Mouse (Mus musculus) heart, embryonic 16.5 days (tissue): Measurements from ENCODE around the gene Ncoa1. TPM values are rescaled to one million over a fixed set of nuclear protein-coding genes. Genes with fewer than 3 reads are reported as not detected.
"Not testable (repeated sequence)": the region's sequence is repeated elsewhere in the genome, so short reads cannot be mapped to it uniquely, and the experiment has no call there.

Source experiments
- ATAC-seq: fragments of 200-750 bp; cut with Nextera tagmentation; replicated peaks from 2 replicates; pipeline ENCODE4 v1.8.0; 2017; ENCODE audit warnings: moderate number of reproducible peaks; ENCODE audit not compliant: insufficient read depth, low FRiP score; ENCODE audit errors: extremely low read depth
- H3K27ac ChIP-seq: fragments of 300-500 bp; sonication (generic); 2 replicates; pipeline ENCODE4 v1.5.1; 2014; ENCODE audit warnings: mild to moderate bottlenecking, low read length, control low read depth, moderate library complexity
- H3K27me3 ChIP-seq: fragments of 300-500 bp; sonication (generic); 2 replicates; pipeline ENCODE4 v1.6.1; 2014; ENCODE audit warnings: low read length, mixed read lengths; ENCODE audit not compliant: control insufficient read depth, insufficient read depth
- H3K36me3 ChIP-seq: fragments of 300-500 bp; sonication (generic); 2 replicates; pipeline ENCODE4 v1.6.1; 2014; ENCODE audit not compliant: control insufficient read depth, insufficient read depth
- H3K4me1 ChIP-seq: fragments of 300-500 bp; sonication (generic); 2 replicates; pipeline ENCODE4 v1.6.1; 2014; ENCODE audit warnings: low read length, mixed read lengths; ENCODE audit not compliant: control insufficient read depth, insufficient read depth
- H3K4me2 ChIP-seq: fragments of 300-500 bp; sonication (generic); 2 replicates; pipeline ENCODE4 v1.6.1; 2014; ENCODE audit warnings: low read depth, mild to moderate bottlenecking, control low read depth, low read length
- H3K4me3 ChIP-seq: fragments of 300-500 bp; sonication (generic); 2 replicates; pipeline ENCODE4 v1.5.1; 2014; ENCODE audit warnings: mild to moderate bottlenecking, control low read depth, low read length
- H3K9ac ChIP-seq: fragments of 300-500 bp; sonication (generic); 2 replicates; pipeline ENCODE4 v1.6.1; 2014; ENCODE audit warnings: low read length, control low read depth
- H3K9me3 ChIP-seq: fragments of 300-500 bp; sonication (generic); replicated peaks from 2 replicates; pipeline ENCODE4 v1.6.1; 2016; ENCODE audit warnings: low read length; ENCODE audit not compliant: control insufficient read depth
- WGBS: fragments of 180-500 bp; shearing (Covaris S2); extraction: QIAGEN DNeasy Blood & Tissue Kit; methylation state at CpG from one replicate; pipeline ENCODE4 v1.1.7; 2014; 5-methylcytosine and 5-hydroxymethylcytosine counted together
- polyA plus RNA-seq: library from polyadenylated mRNA; unstranded; fragments of >200 nt; fragmentation: Nextera tagmentation; extraction: Ambion mirVana; gene quantifications from 2 replicates; pipeline ENCODE4 v1.2.1, GENCODE M21; 2015

The Ncoa1 gene
- polyA plus RNA-seq, 1 experiment from 2014 or later: 6.0 TPM

DNA sequence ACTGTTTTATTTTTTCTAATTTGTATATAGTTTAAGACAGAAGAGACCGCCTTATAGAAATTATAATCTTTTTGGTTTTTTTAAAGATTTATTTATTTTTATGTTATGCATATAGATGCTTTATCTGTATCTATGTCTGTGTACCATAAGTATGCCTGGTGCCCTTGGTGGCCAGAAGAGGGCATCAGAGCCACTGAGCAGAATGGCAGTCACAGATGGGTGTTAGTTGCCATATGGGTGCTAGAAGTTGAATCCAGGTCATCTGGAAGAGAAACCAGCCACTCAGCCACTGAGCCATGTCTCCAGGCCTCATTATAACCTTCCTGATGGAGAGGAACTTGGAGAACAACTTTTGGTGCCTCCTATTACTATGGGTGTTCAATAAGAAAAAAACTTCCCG is 16.0 kb downstream of the Ncoa1 start:
- H3K36me3 ChIP-seq: no peaks in the 10 kb centered on the region
- 94% methylated on average over 2 of the region's 2 CpGs for WGBS
- no peak overlapping the region for H3K4me2 ChIP-seq
- no peak overlapping the region for H3K9ac ChIP-seq
- ATAC-seq: no peak
- no peaks in the 10 kb centered on the region for H3K9me3 ChIP-seq
- H3K4me3 ChIP-seq: no peak overlapping the region
- H3K27ac ChIP-seq: no peak overlapping the region
- H3K4me1 ChIP-seq: peaks cover 9% of the 10 kb centered on the region
- no peaks in the 10 kb centered on the region for H3K27me3 ChIP-seq

DNA sequence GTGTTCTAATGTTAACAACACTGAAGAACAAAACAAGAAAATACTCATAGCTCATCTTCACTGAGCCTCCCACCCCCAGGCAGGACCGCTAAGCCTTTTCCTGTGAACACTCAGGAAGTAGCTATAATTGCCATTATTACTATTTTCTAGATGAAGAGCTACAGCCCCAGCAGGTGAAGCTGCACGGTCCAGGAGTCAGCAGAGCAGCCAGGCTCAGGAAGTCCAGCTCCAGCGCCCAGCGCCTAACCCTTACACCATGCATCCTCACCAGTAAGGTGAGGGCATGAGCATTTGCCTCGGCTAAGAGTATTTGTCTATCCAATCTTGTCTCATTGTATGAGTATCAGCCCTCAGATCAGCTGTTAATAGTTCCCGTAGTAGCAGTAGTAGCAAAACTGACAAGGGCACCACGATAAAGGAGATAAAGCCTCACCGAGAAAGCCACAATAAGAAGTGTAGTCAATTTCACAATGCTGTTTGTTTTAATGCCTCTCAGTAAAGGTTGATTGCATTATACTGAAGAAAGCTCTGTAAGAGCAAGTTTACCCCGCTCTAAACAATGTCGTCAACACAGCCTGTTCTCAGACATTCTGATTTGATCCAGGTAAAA is 21.9 kb downstream of the Ncoa1 start:
- Histone ChIP-seq H3K4me3 (no peak overlapping the region), H3K36me3 (no peaks in the 10 kb centered on the region), H3K27ac (no peak overlapping the region), H3K4me1 (peaks cover 17% of the 10 kb centered on the region), H3K9ac (no peak overlapping the region), H3K4me2 (no peak overlapping the region), H3K27me3 (no peaks in the 10 kb centered on the region), H3K9me3 (no peaks in the 10 kb centered on the region)
- WGBS: 74% methylated on average over 10 of the region's 10 CpGs
- no peak; the same call in 1 of the 2 replicates for ATAC-seq

DNA sequence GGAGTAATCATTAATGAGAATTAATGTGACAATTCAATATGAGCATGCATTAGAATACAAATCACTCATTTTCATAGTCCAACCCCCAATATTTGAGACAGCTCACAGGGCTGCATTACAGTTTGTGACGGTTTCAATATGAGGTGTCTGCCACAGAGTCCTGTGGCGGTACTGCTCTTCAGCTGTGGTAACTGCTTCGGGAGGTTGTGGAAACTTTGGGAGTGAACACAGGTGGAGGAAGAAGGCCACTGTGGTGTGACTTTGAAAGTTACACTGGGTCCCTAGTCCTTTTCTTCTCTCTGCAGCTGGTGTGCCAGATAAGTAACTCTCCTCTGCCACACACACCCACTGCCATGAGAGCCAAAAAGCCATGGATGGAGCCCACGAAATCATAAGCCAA is 22.7 kb downstream of the Ncoa1 start:
- 82% methylated on average over 4 of the region's 4 CpGs for WGBS

DNA sequence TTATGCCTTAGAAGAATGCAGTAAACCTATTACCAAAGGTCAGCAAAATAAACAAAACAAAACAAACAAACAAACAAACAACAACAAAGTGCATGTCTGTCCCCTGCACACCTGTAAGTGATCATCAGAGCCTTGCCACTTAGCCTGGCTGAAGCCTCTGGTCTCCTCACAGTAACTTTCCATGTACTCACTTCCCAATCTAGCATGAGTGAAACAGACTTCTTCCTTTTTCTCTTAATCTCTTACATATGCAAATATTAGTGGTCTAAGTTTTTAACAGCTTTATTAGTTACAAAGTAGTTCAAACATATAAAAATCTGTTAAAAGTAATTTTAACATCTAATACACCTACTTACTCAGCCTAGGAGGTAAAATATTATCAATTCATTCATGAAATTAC is 24.7 kb downstream of the Ncoa1 start:
- Histone ChIP-seq H3K27ac (no peak overlapping the region), H3K9ac (no peak overlapping the region), H3K4me2 (no peak overlapping the region), H3K27me3 (no peaks in the 10 kb centered on the region), H3K9me3 (no peaks in the 10 kb centered on the region), H3K4me3 (no peak overlapping the region), H3K4me1 (peaks cover 11% of the 10 kb centered on the region), H3K36me3 (no peaks in the 10 kb centered on the region)
- no peak for ATAC-seq

More for the DNA sequence above, 22.7 kb downstream of the Ncoa1 start:
- H3K9me3 ChIP-seq: no peaks in the 10 kb centered on the region
- H3K27ac ChIP-seq: no peak overlapping the region
- no peaks in the 10 kb centered on the region for H3K27me3 ChIP-seq
- peaks cover 17% of the 10 kb centered on the region for H3K4me1 ChIP-seq
- H3K9ac ChIP-seq: no peak overlapping the region
- H3K4me2 ChIP-seq: no peak overlapping the region
- ATAC-seq: no peak; the same call in 1 of the 2 replicates
- no peak overlapping the region for H3K4me3 ChIP-seq
- no peaks in the 10 kb centered on the region for H3K36me3 ChIP-seq

DNA sequence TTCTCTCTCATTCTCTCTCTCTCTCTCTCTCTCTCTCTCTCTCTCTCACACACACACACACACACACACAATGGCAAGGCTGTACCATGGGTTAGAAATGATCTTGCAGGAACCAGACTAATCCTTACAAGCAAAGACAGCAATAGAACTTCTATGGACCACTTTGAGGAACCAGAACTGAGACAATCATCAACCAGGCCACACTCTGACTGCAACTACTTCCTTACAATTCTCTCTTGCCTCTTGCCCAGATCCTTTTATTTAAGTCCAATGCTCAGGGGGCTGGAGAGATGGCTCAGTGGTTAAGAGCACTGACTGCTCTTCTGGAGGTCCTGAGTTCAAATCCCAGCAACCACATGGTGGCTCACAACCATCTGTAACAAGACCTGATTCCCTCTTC is 26.5 kb downstream of the Ncoa1 start:
- not testable (repeated sequence) for H3K4me3 ChIP-seq, H3K27me3 ChIP-seq, ATAC-seq, H3K27ac ChIP-seq, H3K4me1 ChIP-seq, H3K36me3 ChIP-seq, H3K9ac ChIP-seq, H3K9me3 ChIP-seq, H3K4me2 ChIP-seq

DNA sequence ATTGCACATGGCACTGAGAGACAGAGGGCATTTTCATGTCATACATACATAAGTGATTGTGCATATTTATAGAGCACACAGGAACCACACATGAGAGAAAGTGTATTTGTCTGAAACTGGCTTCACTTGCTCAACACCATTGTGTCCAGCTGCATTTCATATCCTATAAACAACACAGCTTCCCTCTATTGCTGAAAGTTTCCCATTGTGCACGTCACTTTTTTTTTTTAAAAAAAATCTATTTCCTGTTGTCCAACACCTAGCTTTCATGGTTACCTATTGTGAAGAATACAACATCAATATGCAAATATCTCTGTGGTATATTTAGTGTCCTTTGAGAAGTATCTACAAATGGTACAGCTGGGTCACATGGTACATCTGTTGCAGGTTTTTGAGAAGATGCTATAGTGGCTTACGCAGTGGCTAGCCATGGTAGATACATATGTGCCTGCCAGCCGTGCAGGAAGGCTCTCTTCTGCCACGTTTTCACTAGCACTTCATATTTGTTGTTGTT is 28.8 kb downstream of the Ncoa1 start:
- H3K9me3 ChIP-seq: no peaks in the 10 kb centered on the region
- 80% methylated on average over 4 of the region's 4 CpGs for WGBS
- H3K9ac ChIP-seq: no peak overlapping the region
- H3K27ac ChIP-seq: no peak overlapping the region
- H3K4me2 ChIP-seq: no peak overlapping the region
- H3K4me3 ChIP-seq: no peak overlapping the region
- H3K36me3 ChIP-seq: no peaks in the 10 kb centered on the region
- H3K4me1 ChIP-seq: no peaks in the 10 kb centered on the region
- ATAC-seq: no peak
- H3K27me3 ChIP-seq: no peaks in the 10 kb centered on the region

DNA sequence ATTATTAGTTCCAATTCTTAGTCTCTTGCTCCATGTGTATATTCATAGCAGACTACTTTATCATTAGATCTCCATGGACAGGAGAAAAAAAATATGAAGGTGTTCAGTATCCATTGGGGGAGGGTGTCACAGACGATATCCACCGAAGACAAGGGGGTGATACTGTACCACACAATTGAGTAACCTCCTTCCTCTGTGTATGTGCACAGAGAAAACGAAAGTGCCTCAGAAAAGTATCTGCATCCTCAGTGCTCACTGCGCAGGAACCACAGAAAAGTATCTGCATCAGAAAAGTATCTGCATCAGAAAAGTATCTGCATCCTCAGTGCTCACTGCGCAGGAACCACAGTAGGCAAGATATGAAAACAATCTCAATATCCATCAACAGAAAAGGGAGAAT is 32.0 kb downstream of the Ncoa1 start:
- Histone ChIP-seq H3K9ac (no peak overlapping the region), H3K4me2 (no peak overlapping the region), H3K27me3 (no peaks in the 10 kb centered on the region), H3K36me3 (no peaks in the 10 kb centered on the region), H3K9me3 (no peaks in the 10 kb centered on the region), H3K27ac (no peak overlapping the region), H3K4me1 (no peaks in the 10 kb centered on the region), H3K4me3 (no peak overlapping the region)
- WGBS: 82% methylated on average over 5 of the region's 5 CpGs
- no peak for ATAC-seq

DNA sequence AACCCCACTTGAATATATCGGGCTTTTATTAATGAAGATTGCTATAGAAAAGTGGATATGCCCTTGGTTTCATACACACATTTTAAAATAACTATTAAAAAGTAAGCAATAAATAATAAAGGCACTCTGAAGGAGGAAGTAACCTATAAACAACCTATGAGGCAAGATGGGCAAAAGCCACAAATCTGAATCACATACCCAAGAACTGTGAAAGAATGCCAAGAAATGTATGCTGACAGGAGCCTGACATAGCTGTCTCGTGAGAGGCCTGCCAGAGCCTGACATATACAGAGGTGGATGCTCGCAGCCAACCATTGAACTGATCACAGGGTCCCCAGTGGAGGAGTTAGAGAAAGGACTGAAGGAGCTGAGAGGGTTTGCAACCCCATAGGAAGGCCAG is 35.5 kb downstream of the Ncoa1 start:
- H3K4me1 ChIP-seq: no peaks in the 10 kb centered on the region
- no peaks in the 10 kb centered on the region for H3K27me3 ChIP-seq
- no peak overlapping the region for H3K9ac ChIP-seq
- no peak overlapping the region for H3K4me3 ChIP-seq
- WGBS: 65% methylated on average over 3 of the region's 3 CpGs
- H3K36me3 ChIP-seq: no peaks in the 10 kb centered on the region
- no peaks in the 10 kb centered on the region for H3K9me3 ChIP-seq
- ATAC-seq: no peak
- no peak overlapping the region for H3K27ac ChIP-seq
- H3K4me2 ChIP-seq: no peak overlapping the region

DNA sequence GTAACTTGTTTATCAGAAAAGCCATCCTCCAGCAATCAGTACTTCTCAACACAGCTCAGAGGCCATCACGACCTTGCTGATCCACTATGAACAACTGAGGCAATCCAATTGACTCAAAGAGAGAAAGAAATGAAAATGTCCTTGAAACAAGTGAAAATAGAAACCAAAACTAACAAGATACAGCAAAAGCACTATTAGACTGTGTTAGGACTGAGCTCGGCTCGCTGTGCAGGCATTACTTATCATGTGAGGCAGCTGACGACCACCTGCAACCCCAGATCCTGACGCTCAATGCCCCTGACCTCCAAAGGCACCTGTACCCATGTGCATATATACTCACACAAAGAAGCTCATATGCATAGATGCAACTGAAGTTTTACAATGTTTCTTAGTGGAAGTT is 40.8 kb downstream of the Ncoa1 start:
- Histone ChIP-seq H3K9me3 (no peaks in the 10 kb centered on the region), H3K27me3 (no peaks in the 10 kb centered on the region), H3K4me2 (no peak overlapping the region), H3K36me3 (no peaks in the 10 kb centered on the region), H3K4me1 (0 out of 2 replicates have a peak, but pooled peaks cover 2% of the 10 kb centered on the region), H3K9ac (no peak overlapping the region), H3K27ac (no peak overlapping the region), H3K4me3 (no peak overlapping the region)
- 76% methylated on average over 5 of the region's 5 CpGs for WGBS
- no peak for ATAC-seq
